Mouse (Mus musculus): ENCODE measurements around the gene Olfr414. TPM values are rescaled to one million over a fixed set of nuclear protein-coding genes. Genes with fewer than 3 reads are reported as not detected.

Olfr414 gene
- not detected in 2 replicates for polyA plus RNA-seq (2015; fragmentation: Nextera tagmentation; extraction: Ambion mirVana)

GRCm38 (mm10) chr1:174423764-174424163 is at the start of gene Olfr414:
Gene Olfr414 (plus strand): TSS chr1:174424064.
- H3K4me2 ChIP-seq: no peak within 1 kb of the TSS
- no peaks in the 10 kb centered on the region for H3K9me3 ChIP-seq (replicated peaks)
- H3K27me3 ChIP-seq: no peaks in the 10 kb centered on the region
- H3K9ac ChIP-seq: no peak within 1 kb of the TSS
- WGBS: 68% methylated on average over 1 of the region's 1 CpGs
- no peak within 1 kb of the TSS for H3K4me3 ChIP-seq (replicated peaks)
- no peak within 1 kb of the TSS for H3K27ac ChIP-seq
- ATAC-seq (replicated peaks; ENCODE audit: low FRiP score): no peak
- no peaks in the 10 kb centered on the region for H3K4me1 ChIP-seq
- no peaks in the 10 kb centered on the region for H3K36me3 ChIP-seq

GRCm38 (mm10) chr1:174390746-174391145 is 33.1 kb upstream of the Olfr414 start, which contains the start of gene Olfr248:
Gene Olfr248 (plus strand): TSS chr1:174391046.
- 98% methylated on average over 2 of the region's 2 CpGs for WGBS
- ATAC-seq (replicated peaks; ENCODE audit: low FRiP score): no peak
- Histone ChIP-seq H3K4me1 (no peaks in the 10 kb centered on the region), H3K4me2 (no peak within 1 kb of the TSS), H3K27me3 (no peaks in the 10 kb centered on the region), H3K36me3 (no peaks in the 10 kb centered on the region), H3K9me3 (replicated peaks) (no peaks in the 10 kb centered on the region), H3K9ac (no peak within 1 kb of the TSS), H3K4me3 (replicated peaks) (no peak within 1 kb of the TSS), H3K27ac (no peak within 1 kb of the TSS)

- H3K9ac ChIP-seq: no peak overlapping the region
- H3K27me3 ChIP-seq: no peaks in the 10 kb centered on the region
- H3K4me2 ChIP-seq: no peak overlapping the region
- no peaks in the 10 kb centered on the region for H3K36me3 ChIP-seq
- WGBS: 89% methylated on average over 4 of the region's 4 CpGs
- no peak overlapping the region for H3K27ac ChIP-seq
- no peak for ATAC-seq (replicated peaks; ENCODE audit: low FRiP score)
- H3K4me1 ChIP-seq: no peaks in the 10 kb centered on the region
- H3K4me3 ChIP-seq (replicated peaks): no peak overlapping the region
- H3K9me3 ChIP-seq (replicated peaks): no peaks in the 10 kb centered on the region
These were observed 905 bp upstream of the Olfr414 start for GRCm38 (mm10) chr1:174422959-174423358.

DNA sequence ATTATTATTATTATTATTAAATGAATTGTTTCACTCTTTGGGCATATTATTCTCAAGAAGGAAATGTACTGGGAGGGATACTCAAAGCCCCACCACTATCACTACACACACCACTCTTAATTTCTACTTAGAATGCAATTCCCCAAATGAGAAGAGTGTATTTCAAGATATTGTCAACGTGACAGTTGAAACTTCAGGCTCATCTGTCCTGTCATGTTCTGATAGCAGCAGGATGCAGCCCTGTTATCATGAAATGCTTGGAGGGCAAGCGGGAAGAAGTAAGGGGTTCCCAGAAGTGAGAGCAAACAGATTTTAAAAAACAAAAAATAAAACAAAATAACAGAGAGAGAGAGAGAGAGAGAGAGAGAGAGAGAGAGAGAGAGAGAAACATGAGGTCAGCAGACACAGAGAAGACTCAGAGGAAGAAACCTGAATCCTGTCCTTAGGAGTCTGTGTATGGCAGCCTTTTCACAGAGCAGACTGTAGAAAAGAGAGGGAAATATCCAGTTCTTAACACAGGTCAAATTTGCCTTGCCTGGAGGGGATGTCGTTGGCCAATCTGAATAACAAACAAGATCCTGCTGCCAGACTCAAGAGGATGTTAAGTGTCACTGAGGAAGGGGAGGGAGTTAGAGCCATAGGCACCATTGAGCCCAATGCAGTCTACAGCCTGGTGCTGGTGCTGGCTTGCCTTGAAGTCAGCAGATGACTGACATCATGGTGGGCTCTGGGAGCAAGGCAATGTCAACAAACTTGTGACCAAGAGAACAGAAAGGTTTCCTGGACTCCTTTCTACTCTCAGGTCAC is 2.5 kb downstream of the Olfr414 start:
- H3K4me2 ChIP-seq: no peak overlapping the region
- H3K9me3 ChIP-seq (replicated peaks): no peaks in the 10 kb centered on the region
- no peaks in the 10 kb centered on the region for H3K4me1 ChIP-seq
- H3K27me3 ChIP-seq: no peaks in the 10 kb centered on the region
- 55% methylated on average over 3 of the region's 3 CpGs for WGBS
- no peaks in the 10 kb centered on the region for H3K36me3 ChIP-seq
- no peak overlapping the region for H3K9ac ChIP-seq
- no peak overlapping the region for H3K4me3 ChIP-seq (replicated peaks)
- H3K27ac ChIP-seq: no peak overlapping the region
- no peak for ATAC-seq (replicated peaks; ENCODE audit: low FRiP score)

DNA sequence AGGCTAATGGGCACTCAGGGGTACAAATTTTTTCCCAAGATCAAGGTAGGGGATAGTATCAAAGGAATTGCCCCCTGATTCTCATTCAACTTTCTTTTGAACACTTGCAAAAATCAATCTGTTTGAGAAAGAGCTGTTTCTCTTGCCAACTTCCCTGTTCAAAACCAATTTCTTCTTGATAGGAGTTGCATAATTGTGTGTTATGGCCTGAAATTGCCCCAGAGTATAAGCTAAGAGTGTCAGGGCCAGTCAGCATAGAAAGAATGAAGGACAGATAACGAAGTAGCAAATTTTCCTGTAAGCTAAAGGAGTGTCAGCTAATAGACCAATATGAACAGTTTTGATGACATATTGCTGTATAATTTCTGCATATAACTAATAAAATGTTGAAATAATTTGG is 3.5 kb downstream of the Olfr414 start:
- Histone ChIP-seq H3K4me2 (no peak overlapping the region), H3K4me1 (no peaks in the 10 kb centered on the region), H3K4me3 (replicated peaks) (no peak overlapping the region), H3K36me3 (no peaks in the 10 kb centered on the region), H3K9ac (no peak overlapping the region), H3K27me3 (no peaks in the 10 kb centered on the region), H3K27ac (no peak overlapping the region), H3K9me3 (replicated peaks) (no peaks in the 10 kb centered on the region)
- ATAC-seq (replicated peaks; ENCODE audit: low FRiP score): no peak
- 93% methylated on average over 1 of the region's 1 CpGs for WGBS

DNA sequence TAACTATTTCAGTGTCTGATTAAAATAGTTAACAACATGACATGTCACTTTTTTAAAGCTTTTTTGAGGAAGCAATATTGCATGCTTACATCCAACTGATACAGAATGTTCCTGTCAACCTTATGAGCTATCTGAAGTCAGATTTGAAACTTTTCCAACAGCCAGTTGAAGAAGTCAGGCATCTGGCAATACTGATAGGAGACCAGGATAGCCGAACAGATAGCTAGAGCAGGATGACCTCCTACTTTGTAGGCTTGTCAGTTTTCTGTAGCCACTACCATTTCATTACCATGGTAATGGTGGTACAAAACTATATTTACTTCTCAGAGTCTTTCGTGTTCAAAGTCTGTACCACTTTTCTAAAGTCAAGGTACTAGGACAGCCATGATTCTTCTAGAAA is 4.5 kb downstream of the Olfr414 start:
- no peaks in the 10 kb centered on the region for H3K9me3 ChIP-seq (replicated peaks)
- WGBS: 83% methylated on average over 2 of the region's 2 CpGs
- no peak overlapping the region for H3K27ac ChIP-seq
- H3K36me3 ChIP-seq: no peaks in the 10 kb centered on the region
- no peak for ATAC-seq (replicated peaks; ENCODE audit: low FRiP score)
- H3K4me2 ChIP-seq: no peak overlapping the region
- no peaks in the 10 kb centered on the region for H3K4me1 ChIP-seq
- no peak overlapping the region for H3K4me3 ChIP-seq (replicated peaks)
- no peak overlapping the region for H3K9ac ChIP-seq
- no peaks in the 10 kb centered on the region for H3K27me3 ChIP-seq

- Histone ChIP-seq H3K36me3 (no peaks in the 10 kb centered on the region), H3K4me1 (no peaks in the 10 kb centered on the region), H3K9me3 (replicated peaks) (no peaks in the 10 kb centered on the region), H3K9ac (no peak overlapping the region), H3K4me3 (replicated peaks) (no peak overlapping the region), H3K27ac (no peak overlapping the region), H3K4me2 (no peak overlapping the region), H3K27me3 (no peaks in the 10 kb centered on the region)
- ATAC-seq (replicated peaks; ENCODE audit: low FRiP score): no peak
- WGBS: 42% methylated on average over 1 of the region's 1 CpGs
These were observed 10.3 kb downstream of the Olfr414 start for GRCm38 (mm10) chr1:174434121-174434520.

- no peak for ATAC-seq (replicated peaks; ENCODE audit: low FRiP score)
- Histone ChIP-seq H3K9ac (no peak within 1 kb of the TSS), H3K36me3 (no peaks in the 10 kb centered on the region), H3K4me2 (no peak within 1 kb of the TSS), H3K9me3 (replicated peaks) (no peaks in the 10 kb centered on the region), H3K27me3 (no peaks in the 10 kb centered on the region), H3K4me1 (no peaks in the 10 kb centered on the region), H3K4me3 (replicated peaks) (no peak within 1 kb of the TSS), H3K27ac (no peak within 1 kb of the TSS)
- WGBS: 20% methylated on average over 1 of the region's 1 CpGs
These were observed 17.9 kb downstream of the Olfr414 start, which contains the start of gene Olfr220 for GRCm38 (mm10) chr1:174441782-174442181. Gene Olfr220 (plus strand): TSS chr1:174442082.

DNA sequence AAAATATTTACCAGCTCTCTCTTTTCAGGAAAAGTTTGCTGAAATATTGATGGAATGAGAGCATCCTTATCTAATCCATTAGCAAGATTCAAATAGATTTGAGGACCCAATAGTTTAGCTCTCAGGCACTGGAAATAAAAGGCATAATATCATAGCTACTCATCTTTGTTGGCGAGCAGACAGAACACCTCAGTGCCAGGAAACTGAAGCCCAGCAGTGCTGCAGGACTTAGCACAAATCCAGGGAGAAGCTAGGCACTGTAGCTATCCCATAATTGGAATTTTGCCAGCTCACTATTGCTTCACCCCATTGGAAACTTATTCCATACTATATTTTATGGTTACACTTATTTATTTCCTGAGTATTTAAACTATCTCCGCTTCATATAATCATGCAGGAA is 31.2 kb downstream of the Olfr414 start:
- 77% methylated on average over 2 of the region's 2 CpGs for WGBS
- no peak overlapping the region for H3K9ac ChIP-seq
- no peak overlapping the region for H3K4me2 ChIP-seq
- H3K4me1 ChIP-seq: no peaks in the 10 kb centered on the region
- no peaks in the 10 kb centered on the region for H3K36me3 ChIP-seq
- no peaks in the 10 kb centered on the region for H3K9me3 ChIP-seq (replicated peaks)
- H3K4me3 ChIP-seq (replicated peaks): no peak overlapping the region
- H3K27me3 ChIP-seq: no peaks in the 10 kb centered on the region
- no peak overlapping the region for H3K27ac ChIP-seq
- ATAC-seq (replicated peaks; ENCODE audit: low FRiP score): no peak

DNA sequence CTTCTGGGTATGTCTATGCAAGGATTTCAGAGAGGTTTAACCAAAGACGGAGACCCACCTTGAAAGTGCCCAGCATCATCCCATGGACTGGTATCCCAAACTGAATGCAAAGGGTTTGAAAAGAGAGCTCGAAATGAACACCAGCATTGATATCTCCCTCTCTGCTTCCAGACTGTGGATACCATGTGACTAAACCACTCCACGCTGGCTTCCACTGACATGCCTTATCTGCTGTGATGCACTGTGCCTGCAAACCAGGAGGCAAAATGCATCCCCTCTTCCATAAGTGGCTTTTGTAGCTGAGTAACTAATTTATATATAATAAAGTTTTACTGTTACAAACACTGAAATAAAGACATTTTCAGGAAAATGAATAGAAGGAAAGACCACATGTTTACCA is 41.5 kb downstream of the Olfr414 start:
- Histone ChIP-seq H3K4me2 (no peak overlapping the region), H3K27ac (no peak overlapping the region), H3K4me1 (no peaks in the 10 kb centered on the region), H3K9ac (no peak overlapping the region), H3K4me3 (replicated peaks) (no peak overlapping the region), H3K27me3 (no peaks in the 10 kb centered on the region; the same call in 1 of the 2 replicates), H3K9me3 (replicated peaks) (no peaks in the 10 kb centered on the region), H3K36me3 (no peaks in the 10 kb centered on the region)
- 86% methylated on average over 3 of the region's 3 CpGs for WGBS
- ATAC-seq (replicated peaks; ENCODE audit: low FRiP score): no peak

DNA sequence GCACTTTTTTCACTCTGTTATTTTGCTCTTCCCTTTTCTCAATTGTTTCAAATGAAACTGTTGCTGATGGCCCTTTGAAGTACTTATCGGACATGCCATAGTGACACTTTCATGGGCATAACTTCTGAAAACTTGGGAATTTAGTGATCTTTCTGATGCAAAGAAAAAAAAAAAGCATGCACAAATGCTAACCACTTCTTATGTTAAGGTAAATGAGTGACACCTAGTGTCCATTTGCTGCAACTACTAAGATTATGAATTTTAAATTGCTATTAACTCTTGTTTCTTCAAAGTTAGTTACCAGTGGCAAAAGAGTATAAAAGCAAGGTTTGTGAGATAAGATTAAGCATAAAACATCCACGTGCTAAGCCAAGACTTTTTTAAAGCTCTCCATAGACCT is 42.4 kb downstream of the Olfr414 start:
- Histone ChIP-seq H3K4me2 (no peak overlapping the region), H3K36me3 (no peaks in the 10 kb centered on the region), H3K4me3 (replicated peaks) (no peak overlapping the region), H3K4me1 (no peaks in the 10 kb centered on the region), H3K27ac (no peak overlapping the region), H3K27me3 (no peaks in the 10 kb centered on the region; the same call in 1 of the 2 replicates), H3K9me3 (replicated peaks) (no peaks in the 10 kb centered on the region), H3K9ac (no peak overlapping the region)
- 35% methylated on average over 2 of the region's 2 CpGs for WGBS
- no peak for ATAC-seq (replicated peaks; ENCODE audit: low FRiP score)

- Histone ChIP-seq H3K9me3 (replicated peaks) (no peaks in the 10 kb centered on the region), H3K27me3 (no peaks in the 10 kb centered on the region; the same call in 1 of the 2 replicates), H3K27ac (no peak overlapping the region), H3K36me3 (no peaks in the 10 kb centered on the region), H3K9ac (no peak overlapping the region), H3K4me3 (replicated peaks) (no peak overlapping the region), H3K4me1 (no peaks in the 10 kb centered on the region), H3K4me2 (no peak overlapping the region)
- peak; percentile 79 for ATAC-seq (replicated peaks; ENCODE audit: low FRiP score)
- 5% methylated on average over 6 of the region's 6 CpGs for WGBS
These were observed 45.9 kb downstream of the Olfr414 start for GRCm38 (mm10) chr1:174469736-174470135.

DNA sequence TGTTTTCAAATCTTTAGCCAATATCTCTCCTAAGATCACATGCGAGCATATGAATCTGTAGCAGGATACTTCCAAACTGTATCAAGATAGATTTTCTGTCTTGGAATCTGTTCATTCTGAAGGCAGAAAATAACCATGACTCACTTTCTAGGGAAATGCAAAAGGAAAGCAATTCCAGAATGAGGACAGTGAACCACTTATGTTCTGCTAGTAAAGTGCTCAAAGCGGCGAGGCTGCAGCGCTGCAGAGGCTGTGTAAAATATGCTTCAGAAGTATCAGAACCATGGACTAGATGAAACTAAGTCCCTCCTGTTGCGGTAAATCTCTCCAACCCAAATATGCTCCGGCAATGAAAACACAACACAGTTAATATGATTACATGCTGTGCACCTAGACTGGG is 58.7 kb downstream of the Olfr414 start:
- H3K4me2 ChIP-seq: no peak overlapping the region
- H3K36me3 ChIP-seq: no peaks in the 10 kb centered on the region
- no peak for ATAC-seq (replicated peaks; ENCODE audit: low FRiP score)
- no peak overlapping the region for H3K27ac ChIP-seq
- no peaks in the 10 kb centered on the region for H3K4me1 ChIP-seq
- 93% methylated on average over 6 of the region's 6 CpGs for WGBS
- no peaks in the 10 kb centered on the region for H3K27me3 ChIP-seq
- no peaks in the 10 kb centered on the region for H3K9me3 ChIP-seq (replicated peaks)
- no peak overlapping the region for H3K4me3 ChIP-seq (replicated peaks)
- H3K9ac ChIP-seq: no peak overlapping the region

Data from kidney, embryonic 15.5 days (tissue).